In the genomic region with DNA sequence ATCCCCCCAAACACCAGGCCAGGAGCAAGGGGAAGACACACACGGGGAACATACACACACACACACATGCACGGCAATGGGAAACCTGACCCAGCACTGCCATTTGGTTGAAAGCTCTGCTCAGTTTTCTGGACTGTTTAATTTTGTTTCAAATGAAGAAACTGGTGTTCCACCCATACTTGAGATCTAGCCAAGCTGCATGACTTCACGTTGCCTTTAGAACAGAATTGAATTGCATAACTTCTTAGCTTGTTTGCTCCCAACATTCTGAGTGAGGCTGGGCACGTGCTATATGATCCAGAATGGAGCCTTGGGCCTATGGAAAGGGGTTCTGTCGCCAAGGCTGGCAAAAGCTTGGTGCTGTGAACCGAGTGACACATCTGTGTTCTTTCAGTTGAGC, we compare ENCODE assay signal across 16 mouse cellular contexts.
DNase-seq lines count a peak whose midpoint lies in the region; ATAC-seq and TF ChIP-seq lines count a peak whose summit lies in the region.
"Had no signal": no experiment of that assay in that cellular context is flagged by ENCODE, and none has a peak within 500 bp of the region (broad histone marks: within the 10 kb centered on the region; RNA-seq: fewer than 3 reads in every experiment).

No protein-coding gene starts in this region.

- TF ChIP-seq CTCF in gastrocnemius, adult 2 months (IDR thresholded peaks at IDR 0.05): no peak
- no peak for TF ChIP-seq CTCF in testis, adult 2 months (IDR thresholded peaks at IDR 0.05; ENCODE audit: control insufficient read depth, insufficient read depth, insufficient replicate concordance, low read depth, low read length)

- no peak overlapping the region for H3K9ac ChIP-seq in lung, embryonic 15.5 days
- H3K9ac ChIP-seq: liver, embryonic 14.5 days; neural tube, embryonic 15.5 days; stomach, embryonic 15.5 days had no signal

- no peaks in the 10 kb centered on the region for H3K36me3 ChIP-seq in testis, adult 2 months (ENCODE audit: control insufficient read depth, insufficient read depth, low read length)
- no peaks in the 10 kb centered on the region for H3K36me3 ChIP-seq in lung, embryonic 15.5 days
- H3K36me3 ChIP-seq: limb, embryonic 10.5 days; midbrain, embryonic 10.5 days; neural tube, embryonic 15.5 days; stomach, embryonic 15.5 days had no signal

- 57% methylated on average over 6 of the region's 6 CpGs for WGBS in lung, embryonic 15.5 days

- H3K27me3 ChIP-seq in testis, adult 2 months (ENCODE audit: control insufficient read depth, insufficient read depth, low read length): no peaks in the 10 kb centered on the region
- H3K27me3 ChIP-seq in lung, embryonic 15.5 days: no peaks in the 10 kb centered on the region
- H3K27me3 ChIP-seq: neural tube, embryonic 15.5 days; stomach, embryonic 15.5 days had no signal

- peak overlapping the region; percentile 72 for H3K27ac ChIP-seq in gastrocnemius, adult 2 months
- peak overlapping the region; percentile 39 for H3K27ac ChIP-seq in testis, adult 2 months (ENCODE audit: control insufficient read depth, insufficient read depth, low read depth, low read length)
- peak overlapping the region; percentile 23 for H3K27ac ChIP-seq in lung, embryonic 15.5 days
- H3K27ac ChIP-seq: limb, embryonic 10.5 days; liver, embryonic 14.5 days; midbrain, embryonic 10.5 days; neural tube, embryonic 15.5 days; stomach, embryonic 15.5 days had no signal

- DNase-seq in gastrocnemius, adult 2 months: peak; percentile 39
- DNase-seq in gastrocnemius, postnatal 14 days: no peak
- DNase-seq in testis, postnatal 14 days (ENCODE audit: low spot score): no peak
- no peak for DNase-seq in cerebellum, postnatal 4 days (ENCODE audit: low spot score in 2 of 2)
- no peak for DNase-seq in right cerebral cortex, postnatal 14 days
- DNase-seq: B cell, adult 2 months; cerebellum, adult 8-10 months; embryo, embryonic 11 days; thymus, postnatal 14 days had no signal

- TF ChIP-seq POLR2A in testis, adult 2 months (IDR thresholded peaks at IDR 0.05; ENCODE audit: control insufficient read depth, low read depth, low read length): no peak

- no peak overlapping the region for H3K4me3 ChIP-seq in gastrocnemius, adult 2 months
- H3K4me3 ChIP-seq in testis, adult 2 months (ENCODE audit: control insufficient read depth, low read depth, low read length): no peak overlapping the region
- no peak overlapping the region for H3K4me3 ChIP-seq in lung, embryonic 15.5 days
- H3K4me3 ChIP-seq: limb, embryonic 10.5 days; midbrain, embryonic 10.5 days; neural tube, embryonic 15.5 days; stomach, embryonic 15.5 days had no signal

- intact Hi-C loops in gastrocnemius, adult 2 months (cut with DNase I): no loop called here
- intact Hi-C loops in gastrocnemius, postnatal 14 days (cut with DNase I; ENCODE audit: low total_unique reads): no loop called here

- H3K9me3 ChIP-seq in lung, embryonic 15.5 days: no peaks in the 10 kb centered on the region
- H3K9me3 ChIP-seq: limb, embryonic 10.5 days; midbrain, embryonic 10.5 days; neural tube, embryonic 15.5 days; stomach, embryonic 15.5 days had no signal

- H3K4me1 ChIP-seq in testis, adult 2 months (ENCODE audit: control insufficient read depth, insufficient read depth, low read length): no peaks in the 10 kb centered on the region; the same call in 1 of the 2 replicates
- H3K4me1 ChIP-seq in lung, embryonic 15.5 days: peaks cover 7% of the 10 kb centered on the region
- H3K4me1 ChIP-seq: midbrain, embryonic 10.5 days; neural tube, embryonic 15.5 days; stomach, embryonic 15.5 days had no signal

- H3K4me2 ChIP-seq in lung, embryonic 15.5 days: no peak overlapping the region
- H3K4me2 ChIP-seq: neural tube, embryonic 15.5 days; stomach, embryonic 15.5 days had no signal

- ATAC-seq in lung, embryonic 15.5 days (ENCODE audit: borderline replicate concordance, extremely low read depth, low FRiP score, low TSS enrichment): peak; percentile 49
